Mouse (Mus musculus): Measurements from ENCODE around the gene Rasa3. TPM values are rescaled to one million over a fixed set of nuclear protein-coding genes. Genes with fewer than 3 reads are reported as not detected.
A peak's percentile ranks its signal among the peaks of the same experiment; 100 is the strongest.

Rasa3 gene
- polyA plus RNA-seq, 1 experiment, result 83.2 TPM

DNA sequence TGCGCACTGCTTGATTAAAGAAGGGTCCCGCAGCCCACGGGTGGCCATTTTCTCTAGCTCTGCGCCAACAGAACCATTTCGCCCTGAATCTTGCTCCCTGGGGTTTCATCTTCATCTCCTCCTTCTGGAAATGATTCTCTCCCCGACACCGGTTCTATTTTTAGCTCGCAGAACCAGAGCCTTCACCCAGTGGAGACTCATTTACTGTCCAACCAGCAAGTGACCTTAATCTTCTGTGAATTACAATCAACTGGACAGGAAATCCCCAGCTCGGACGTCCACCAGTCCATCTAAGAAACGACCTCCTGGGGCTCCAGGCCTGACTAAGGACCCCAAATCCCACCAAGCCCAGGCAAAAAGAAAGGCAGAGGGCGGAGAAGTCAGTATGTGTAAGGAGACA, 19.9 kb downstream of the Rasa3 start:
- TF ChIP-seq CTCF (IDR thresholded peaks at IDR 0.05; ENCODE audit: low read depth, low read length) (no peak), POLR2A (IDR thresholded peaks at IDR 0.05; ENCODE audit: borderline replicate concordance, low read depth, low read length) (no peak)
- no peak overlapping the region for H3K27ac ChIP-seq (ENCODE audit: insufficient read depth, low read depth, low read length)
- H3K4me3 ChIP-seq (ENCODE audit: insufficient read depth, low read length), result no peak overlapping the region
- peaks cover 36% of the 10 kb centered on the region for H3K4me1 ChIP-seq (ENCODE audit: control insufficient read depth, insufficient read depth, low read length)

DNA sequence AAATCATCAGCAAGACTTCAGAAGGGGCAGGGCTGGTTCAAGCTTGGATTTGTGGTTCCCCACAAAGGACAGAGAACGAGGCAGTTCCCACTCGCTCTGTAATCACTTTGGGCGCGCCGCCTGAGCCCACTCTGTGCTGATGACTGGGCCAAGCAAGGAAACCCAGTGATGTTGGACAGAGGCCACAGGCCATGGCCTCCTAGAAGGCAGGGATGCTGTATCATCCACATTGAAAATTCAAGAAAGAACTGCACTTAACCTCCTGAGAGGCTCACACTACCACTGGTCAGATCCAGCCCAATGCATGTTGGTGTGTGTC, 22.4 kb downstream of the Rasa3 start:
- H3K4me1 ChIP-seq (ENCODE audit: control insufficient read depth, insufficient read depth, low read length), result peaks cover 40% of the 10 kb centered on the region
- no peak overlapping the region for H3K4me3 ChIP-seq (ENCODE audit: insufficient read depth, low read length)
- TF ChIP-seq CTCF (IDR thresholded peaks at IDR 0.05; ENCODE audit: low read depth, low read length) (no peak), POLR2A (IDR thresholded peaks at IDR 0.05; ENCODE audit: borderline replicate concordance, low read depth, low read length) (no peak)
- no peak overlapping the region for H3K27ac ChIP-seq (ENCODE audit: insufficient read depth, low read depth, low read length)

DNA sequence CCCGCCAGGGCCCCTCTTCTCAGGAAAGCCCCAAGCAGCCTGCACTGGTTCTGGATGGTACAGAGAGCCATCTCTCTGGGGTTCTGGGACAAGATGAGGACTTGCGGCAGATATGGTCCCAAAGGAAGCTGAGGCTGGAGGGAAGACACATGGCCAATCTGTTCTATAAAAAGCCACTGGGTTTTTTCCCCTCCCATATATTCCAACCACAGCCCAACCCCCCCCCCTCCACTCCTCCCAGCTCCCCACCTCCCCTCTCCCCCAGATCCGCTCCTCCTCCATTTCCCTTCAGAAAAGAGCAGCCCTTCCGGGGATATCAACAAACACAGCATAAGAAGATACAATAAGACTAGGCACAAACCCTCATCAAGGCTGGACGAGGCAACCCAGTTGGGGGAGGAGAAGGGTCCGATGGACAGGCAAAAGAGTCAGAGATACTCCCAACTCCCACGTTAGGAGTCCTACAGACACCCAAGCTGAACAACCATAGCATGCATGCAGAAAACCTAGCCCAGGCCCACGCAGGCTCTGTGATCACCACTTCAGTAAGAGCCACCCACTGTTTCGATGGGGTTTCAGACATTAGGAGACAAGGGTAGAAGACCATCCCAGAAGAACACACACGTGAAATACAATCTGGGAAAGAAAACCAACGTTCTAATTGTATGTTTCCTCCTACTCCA, 22.9 kb downstream of the Rasa3 start:
- TF ChIP-seq CTCF (IDR thresholded peaks at IDR 0.05; ENCODE audit: low read depth, low read length), result no peak
- no peak for TF ChIP-seq POLR2A (IDR thresholded peaks at IDR 0.05; ENCODE audit: borderline replicate concordance, low read depth, low read length)
- H3K4me1 ChIP-seq (ENCODE audit: control insufficient read depth, insufficient read depth, low read length), result peaks cover 41% of the 10 kb centered on the region
- no peak overlapping the region for H3K4me3 ChIP-seq (ENCODE audit: insufficient read depth, low read length)
- no peak overlapping the region for H3K27ac ChIP-seq (ENCODE audit: insufficient read depth, low read depth, low read length)

DNA sequence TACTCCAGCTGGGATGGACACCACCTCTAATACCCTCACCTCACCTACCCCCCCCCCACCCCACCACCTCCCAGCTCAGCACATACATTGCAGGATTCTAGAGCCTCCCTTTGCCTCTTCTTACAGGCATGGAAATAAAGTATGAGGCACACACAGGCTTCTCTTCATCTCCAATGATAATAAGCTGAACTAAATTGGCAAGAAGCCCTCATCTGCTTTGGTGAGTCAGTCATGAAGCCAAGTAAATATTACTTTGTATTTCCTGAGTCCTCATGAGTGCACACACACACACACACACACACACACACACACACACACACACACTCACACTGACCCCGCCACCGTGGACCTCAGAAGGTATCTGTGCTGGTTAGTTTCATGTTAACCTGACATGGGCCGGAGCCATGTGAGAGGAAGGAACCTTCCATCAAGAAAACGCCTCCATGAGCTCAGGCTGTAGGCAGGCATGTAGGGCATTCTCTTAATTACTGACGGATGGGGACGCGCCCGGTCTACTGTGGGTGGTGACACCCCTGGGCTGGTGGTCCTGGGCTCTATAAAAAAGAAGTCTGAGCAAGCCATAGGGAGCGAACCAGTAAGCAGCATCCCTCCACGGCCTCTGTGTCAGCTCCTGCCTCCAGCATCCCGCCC, 26.7 kb downstream of the Rasa3 start:
- Histone ChIP-seq H3K4me1 (ENCODE audit: control insufficient read depth, insufficient read depth, low read length) (peaks cover 62% of the 10 kb centered on the region), H3K27ac (ENCODE audit: insufficient read depth, low read depth, low read length) (no peak overlapping the region; the same call in 1 of the 2 replicates), H3K4me3 (ENCODE audit: insufficient read depth, low read length) (no peak overlapping the region)
- TF ChIP-seq CTCF (IDR thresholded peaks at IDR 0.05; ENCODE audit: low read depth, low read length) (no peak), POLR2A (IDR thresholded peaks at IDR 0.05; ENCODE audit: borderline replicate concordance, low read depth, low read length) (no peak)

DNA sequence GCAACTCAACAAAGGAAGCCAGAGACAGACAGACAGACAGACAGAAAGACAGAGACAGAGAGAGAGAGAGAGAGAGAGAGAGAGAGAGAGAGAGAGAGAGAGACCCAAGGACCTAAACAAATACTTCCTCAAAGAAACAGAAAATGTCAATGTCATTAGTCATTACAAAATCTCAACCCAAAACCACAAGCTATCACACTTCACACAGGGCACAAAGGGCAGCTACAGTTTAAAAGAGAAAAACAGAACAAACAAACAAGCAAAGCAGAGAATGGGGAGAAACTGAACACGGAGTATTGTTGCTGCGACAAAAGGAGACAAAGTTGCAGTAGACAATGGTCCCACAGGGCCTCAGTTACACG, 28.3 kb downstream of the Rasa3 start:
- peak overlapping the region; percentile 99 for H3K27ac ChIP-seq (ENCODE audit: insufficient read depth, low read depth, low read length)
- peak overlapping the region; percentile 46 for H3K4me3 ChIP-seq (ENCODE audit: insufficient read depth, low read length)
- peaks cover 69% of the 10 kb centered on the region for H3K4me1 ChIP-seq (ENCODE audit: control insufficient read depth, insufficient read depth, low read length)
- no peak for TF ChIP-seq POLR2A (IDR thresholded peaks at IDR 0.05; ENCODE audit: borderline replicate concordance, low read depth, low read length)
- no peak for TF ChIP-seq CTCF (IDR thresholded peaks at IDR 0.05; ENCODE audit: low read depth, low read length)

DNA sequence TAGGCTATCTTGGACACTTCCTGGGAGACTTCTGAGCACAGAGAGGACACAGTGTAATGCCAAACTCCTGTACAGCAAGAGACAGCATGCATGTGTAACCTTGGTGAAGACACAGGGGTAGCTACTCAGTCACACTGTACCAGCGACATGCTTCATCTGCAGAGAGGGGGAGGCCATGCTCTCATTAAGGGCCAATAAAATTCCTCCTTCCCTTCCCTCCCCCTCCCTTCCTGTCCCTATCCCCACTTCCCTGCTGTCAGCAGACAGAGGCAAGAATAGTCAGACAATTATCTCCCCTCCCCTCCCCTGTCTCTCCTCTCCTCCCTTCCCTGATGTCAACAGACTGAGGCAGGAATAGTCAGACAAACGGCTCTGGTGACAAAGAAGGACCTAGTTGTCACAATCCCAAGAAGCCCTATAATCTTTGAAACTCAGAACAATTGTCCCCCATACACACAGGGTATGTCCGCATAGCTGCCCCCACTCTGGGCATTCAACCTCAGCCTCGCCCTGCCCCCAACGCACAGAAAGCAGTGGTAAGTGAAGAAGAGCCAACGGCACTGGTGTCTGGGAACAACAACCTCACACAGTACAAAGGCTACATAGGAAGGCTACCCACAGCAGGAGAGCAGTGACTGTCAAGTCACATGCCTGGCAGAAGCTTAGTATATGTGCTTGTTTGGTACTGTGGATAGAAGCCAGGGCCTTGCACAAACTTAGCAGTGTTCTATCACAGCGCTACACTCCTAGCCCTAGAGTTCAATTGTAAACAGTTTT, 28.8 kb downstream of the Rasa3 start:
- Histone ChIP-seq H3K27ac (ENCODE audit: insufficient read depth, low read depth, low read length) (peak overlapping the region; percentile 99), H3K4me3 (ENCODE audit: insufficient read depth, low read length) (peak overlapping the region; percentile 46), H3K4me1 (ENCODE audit: control insufficient read depth, insufficient read depth, low read length) (peaks cover 75% of the 10 kb centered on the region)
- TF ChIP-seq CTCF (IDR thresholded peaks at IDR 0.05; ENCODE audit: low read depth, low read length) (no peak), POLR2A (IDR thresholded peaks at IDR 0.05; ENCODE audit: borderline replicate concordance, low read depth, low read length) (no peak)

DNA sequence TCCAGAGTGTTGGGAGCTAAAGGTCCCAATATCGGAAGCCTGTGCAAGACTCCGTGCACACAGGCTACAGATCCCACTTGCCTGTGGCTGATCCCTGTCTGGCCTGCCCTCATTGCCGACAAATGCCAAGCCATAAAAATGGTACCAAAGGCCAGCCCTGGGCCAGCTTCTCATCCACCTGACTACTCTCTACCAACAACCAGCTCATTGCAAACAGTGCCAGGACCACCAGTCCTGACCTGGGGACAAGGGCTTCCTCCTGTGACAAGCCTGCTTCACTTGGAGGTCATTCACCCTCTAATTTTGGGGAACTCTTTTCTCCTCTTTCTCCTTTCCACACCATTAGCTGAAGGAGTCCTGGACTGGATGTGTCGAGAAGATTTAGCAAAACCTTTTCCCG, 29.8 kb downstream of the Rasa3 start:
- H3K27ac ChIP-seq (ENCODE audit: insufficient read depth, low read depth, low read length), result peak overlapping the region; percentile 46; the same call in 1 of the 2 replicates
- peaks cover 78% of the 10 kb centered on the region for H3K4me1 ChIP-seq (ENCODE audit: control insufficient read depth, insufficient read depth, low read length)
- no peak overlapping the region for H3K4me3 ChIP-seq (ENCODE audit: insufficient read depth, low read length)
- TF ChIP-seq CTCF (IDR thresholded peaks at IDR 0.05; ENCODE audit: low read depth, low read length), result no peak
- no peak for TF ChIP-seq POLR2A (IDR thresholded peaks at IDR 0.05; ENCODE audit: borderline replicate concordance, low read depth, low read length)

DNA sequence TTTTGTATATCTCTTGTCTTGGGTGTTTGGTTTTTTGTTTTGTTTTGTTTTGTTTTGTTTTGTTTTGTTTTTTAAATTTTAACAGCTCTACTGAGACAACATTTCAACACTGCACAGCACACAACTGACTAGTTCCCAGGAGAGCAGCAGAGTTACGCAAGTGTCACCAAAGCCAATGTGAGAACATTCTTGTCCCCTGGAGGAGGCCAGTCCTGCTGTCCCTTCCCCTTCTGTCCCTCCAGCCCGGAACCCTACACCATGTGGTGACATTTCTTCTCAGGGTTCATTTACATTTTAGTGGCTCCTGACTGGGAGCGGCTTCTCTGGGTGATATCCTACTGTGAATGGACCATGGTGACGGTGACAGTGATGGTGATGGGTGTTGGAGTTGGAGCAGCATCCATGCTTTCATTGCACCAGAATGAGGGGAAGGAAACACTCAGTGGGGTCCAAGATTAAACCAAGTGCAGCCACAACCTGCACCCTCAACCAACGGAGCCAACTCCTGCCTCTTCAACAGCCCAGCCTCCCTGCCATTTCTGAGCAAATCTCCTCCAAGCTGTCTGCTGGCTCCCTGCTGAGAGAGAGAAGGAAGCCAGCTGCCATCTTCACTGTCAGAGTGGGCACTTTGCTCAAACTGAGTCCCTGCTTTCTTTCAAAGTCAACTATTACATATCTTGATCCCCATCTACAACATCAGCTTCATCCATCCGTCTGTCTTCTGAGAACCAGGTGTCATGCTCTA, 32.3 kb downstream of the Rasa3 start:
- TF ChIP-seq CTCF (IDR thresholded peaks at IDR 0.05; ENCODE audit: low read depth, low read length) (0 out of 2 replicates have a peak, but pooled peaks have one; percentile 7), POLR2A (IDR thresholded peaks at IDR 0.05; ENCODE audit: borderline replicate concordance, low read depth, low read length) (no peak)
- H3K27ac ChIP-seq (ENCODE audit: insufficient read depth, low read depth, low read length), result peak overlapping the region; percentile 78
- no peak overlapping the region for H3K4me3 ChIP-seq (ENCODE audit: insufficient read depth, low read length)
- H3K4me1 ChIP-seq (ENCODE audit: control insufficient read depth, insufficient read depth, low read length), result peaks cover 72% of the 10 kb centered on the region

DNA sequence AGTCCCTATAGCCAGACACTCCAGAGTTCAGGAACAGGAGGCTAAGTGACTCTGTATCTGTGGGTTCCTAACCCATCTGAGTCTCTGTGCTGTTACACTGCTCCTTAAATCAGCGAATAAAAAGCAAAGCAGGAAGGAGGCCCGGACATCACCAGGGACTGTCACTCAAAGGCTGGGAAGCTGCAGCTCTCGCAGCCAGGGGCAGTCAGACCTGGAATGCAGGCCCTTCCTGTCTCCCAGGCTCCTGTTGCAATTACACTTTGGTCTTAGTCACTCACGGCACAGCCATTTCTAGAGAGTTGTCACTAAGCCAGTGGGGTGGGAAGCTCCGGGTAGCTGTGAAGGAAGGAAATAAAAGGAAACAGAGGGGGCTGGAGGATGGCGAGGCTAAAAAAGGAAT, 33.2 kb downstream of the Rasa3 start:
- Histone ChIP-seq H3K4me3 (ENCODE audit: insufficient read depth, low read length) (peak overlapping the region; percentile 6; the same call in 1 of the 2 replicates), H3K27ac (ENCODE audit: insufficient read depth, low read depth, low read length) (peak overlapping the region; percentile 78), H3K4me1 (ENCODE audit: control insufficient read depth, insufficient read depth, low read length) (peaks cover 67% of the 10 kb centered on the region)
- no peak for TF ChIP-seq POLR2A (IDR thresholded peaks at IDR 0.05; ENCODE audit: borderline replicate concordance, low read depth, low read length)
- TF ChIP-seq CTCF (IDR thresholded peaks at IDR 0.05; ENCODE audit: low read depth, low read length), result no peak
